Mouse (Mus musculus): ENCODE data around the gene Bbs1.
A peak's percentile ranks its signal among the peaks of the same experiment; 100 is the strongest.
"Not testable (repeated sequence)": the region's sequence is repeated elsewhere in the genome, so short reads cannot be mapped to it uniquely, and the experiment has no call there.

Bbs1 gene

DNA sequence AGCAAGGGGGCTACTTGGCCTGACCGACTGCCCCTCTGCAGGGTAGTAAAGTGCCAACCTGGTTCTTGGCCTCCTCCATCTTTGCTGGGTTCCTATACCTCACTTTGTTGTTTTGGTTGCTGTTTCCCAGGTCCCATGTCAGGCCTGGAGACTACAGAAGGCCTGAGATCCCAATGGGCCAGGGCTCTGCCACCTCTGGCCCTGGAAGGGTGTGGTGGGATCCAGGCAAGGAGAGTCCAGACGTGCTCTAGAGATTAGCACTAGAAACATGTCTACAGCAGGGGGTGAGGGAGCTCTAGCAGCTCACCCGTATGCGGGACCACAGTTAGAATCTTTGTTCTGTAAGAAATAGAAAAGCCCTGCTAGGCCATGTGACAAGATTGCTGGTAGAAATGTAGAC, 22.5 kb downstream of the Bbs1 start:
- DNase-seq (ENCODE audit: low spot score): no peak

- no peak for DNase-seq (ENCODE audit: low spot score)
Measured at GRCm38 (mm10) chr19:4879324-4879703, 27.1 kb downstream of the Bbs1 start.

DNA sequence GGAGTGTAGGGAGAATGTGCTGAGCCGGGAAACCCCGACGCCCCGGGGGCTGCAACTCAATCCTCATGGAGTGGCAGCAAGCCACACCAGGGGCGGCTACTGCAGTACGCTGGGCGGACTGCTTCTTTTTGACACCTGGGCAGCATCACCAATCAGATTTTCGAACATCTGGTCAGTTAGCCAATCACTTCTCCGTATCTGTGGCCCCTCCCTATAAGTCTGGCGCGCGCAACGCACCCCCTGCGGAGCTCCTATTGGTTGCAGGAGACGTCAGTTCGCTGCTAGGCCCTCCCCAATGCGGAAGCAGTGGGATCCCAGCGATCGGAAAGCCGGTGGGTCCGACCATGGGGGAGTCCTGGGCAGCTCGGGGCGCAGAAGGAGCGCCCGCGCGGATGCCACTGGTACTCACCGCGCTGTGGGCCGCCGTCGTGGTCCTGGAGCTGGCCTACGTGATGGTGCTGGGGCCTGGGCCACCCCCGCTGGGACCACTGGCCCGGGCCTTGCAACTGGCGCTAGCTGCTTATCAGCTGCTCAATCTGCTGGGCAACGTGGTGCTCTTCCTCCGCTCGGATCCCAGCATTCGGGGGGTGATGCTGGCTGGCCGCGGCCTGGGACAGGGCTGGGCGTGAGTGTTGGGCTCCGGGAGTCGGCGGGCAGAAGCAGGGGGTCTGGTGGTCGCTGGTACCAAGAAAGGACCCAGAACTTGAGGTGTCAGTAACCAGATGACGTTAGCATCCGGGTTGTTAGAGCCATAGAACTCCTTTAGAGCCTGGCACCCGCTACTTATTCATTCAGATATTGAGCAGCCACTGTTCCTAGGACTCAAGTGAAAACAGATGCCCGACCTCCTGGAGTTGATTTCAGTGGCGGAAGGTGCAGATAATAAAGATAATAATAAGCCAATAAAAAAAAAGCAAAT, 27.8 kb downstream of the Bbs1 start, which contains the start of gene Zdhhc24:
Gene Zdhhc24 (plus strand): TSS at position 264 of the 919 bp plus-strand sequence.
- DNase-seq (ENCODE audit: low spot score): peak; percentile 95

DNA sequence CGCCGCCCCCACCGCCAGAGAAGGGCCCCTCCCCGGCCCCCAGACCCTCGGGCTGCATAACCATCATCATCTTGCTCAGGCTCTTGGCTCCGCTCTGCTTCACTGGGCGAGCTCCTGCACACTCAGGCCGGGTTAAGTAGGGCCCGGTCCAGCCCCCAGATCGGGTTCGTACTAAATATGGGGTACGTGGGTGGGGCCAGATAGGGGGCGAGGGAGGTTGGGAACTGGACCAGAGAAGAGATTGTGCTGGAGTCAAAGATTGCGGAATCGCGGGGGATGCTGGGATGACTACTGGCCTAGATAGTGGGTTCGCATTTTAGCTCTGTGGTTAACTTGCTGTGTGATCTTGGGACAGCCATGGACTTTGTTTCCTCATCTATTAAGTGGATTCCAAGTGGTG, 28.6 kb downstream of the Bbs1 start, which contains the start of gene Actn3:
Gene Actn3 (minus strand): TSS at position 125 of the 400 bp plus-strand sequence.
- DNase-seq (ENCODE audit: low spot score): peak; percentile 28

DNA sequence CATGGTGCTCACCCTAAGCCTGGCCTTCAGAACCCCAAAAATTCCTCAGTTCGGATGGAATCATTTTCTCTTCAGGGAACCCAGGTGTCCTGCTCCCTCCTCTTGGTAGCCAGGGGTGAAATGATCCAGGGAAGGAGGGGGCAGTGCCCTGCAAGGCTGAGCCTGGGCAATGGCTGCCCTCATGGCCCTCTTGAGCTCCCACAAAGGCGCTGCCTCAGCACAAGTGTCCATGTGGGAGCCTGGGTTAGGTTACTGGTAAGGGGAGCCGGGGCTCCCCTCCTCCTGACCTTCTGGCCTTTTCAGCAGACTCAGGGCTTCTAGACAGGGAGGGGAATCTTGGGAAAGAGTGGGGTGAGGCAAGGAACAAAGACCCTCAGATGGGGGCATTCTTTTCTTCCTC, 29.7 kb downstream of the Bbs1 start:
- no peak for DNase-seq (ENCODE audit: low spot score)

DNA sequence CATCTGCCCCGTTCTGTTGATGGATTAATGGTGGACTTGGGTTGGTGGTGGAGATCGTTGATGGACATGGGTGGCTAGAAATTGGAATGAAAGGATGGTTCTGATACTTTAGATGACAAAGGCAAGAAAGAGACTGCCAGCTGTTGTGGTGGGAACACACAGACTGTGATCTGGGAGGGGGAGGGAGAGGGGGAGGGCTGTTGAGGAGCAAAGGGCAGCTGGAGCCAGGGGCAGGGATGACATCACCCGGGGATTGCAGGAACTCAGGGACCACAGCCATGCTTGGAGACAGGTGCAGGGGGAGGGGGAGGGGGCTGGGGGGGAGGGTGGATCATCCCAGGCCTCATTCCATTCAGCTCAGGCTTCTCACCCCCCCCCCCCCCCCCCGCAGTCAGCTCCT, 30.2 kb downstream of the Bbs1 start:
- DNase-seq (ENCODE audit: low spot score): no peak

- not testable (repeated sequence) for DNase-seq (ENCODE audit: low spot score)
Measured at GRCm38 (mm10) chr19:4874613-4875012, 31.8 kb downstream of the Bbs1 start.

DNA sequence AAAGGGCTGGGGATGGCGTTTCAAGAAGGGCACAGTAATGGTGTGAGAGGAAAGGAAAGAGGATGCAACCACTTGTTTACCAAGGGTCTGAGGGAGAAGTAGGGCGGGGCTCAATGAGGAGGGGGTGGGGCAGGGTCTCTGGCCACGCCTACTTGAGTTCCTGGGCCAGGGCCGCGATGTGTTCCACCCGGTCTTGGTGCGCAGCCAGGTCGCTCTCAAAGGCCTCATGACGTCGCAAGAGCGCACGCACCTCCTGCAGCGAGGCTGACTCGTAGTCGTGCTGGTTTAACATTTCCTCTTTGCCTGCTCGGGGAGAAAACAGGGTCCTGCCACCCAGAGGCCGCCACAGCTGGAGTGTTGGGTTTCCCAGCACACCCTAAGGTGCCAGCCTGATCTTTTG, 41.3 kb downstream of the Bbs1 start:
- peak; percentile 24 for DNase-seq (ENCODE audit: low spot score)

DNA sequence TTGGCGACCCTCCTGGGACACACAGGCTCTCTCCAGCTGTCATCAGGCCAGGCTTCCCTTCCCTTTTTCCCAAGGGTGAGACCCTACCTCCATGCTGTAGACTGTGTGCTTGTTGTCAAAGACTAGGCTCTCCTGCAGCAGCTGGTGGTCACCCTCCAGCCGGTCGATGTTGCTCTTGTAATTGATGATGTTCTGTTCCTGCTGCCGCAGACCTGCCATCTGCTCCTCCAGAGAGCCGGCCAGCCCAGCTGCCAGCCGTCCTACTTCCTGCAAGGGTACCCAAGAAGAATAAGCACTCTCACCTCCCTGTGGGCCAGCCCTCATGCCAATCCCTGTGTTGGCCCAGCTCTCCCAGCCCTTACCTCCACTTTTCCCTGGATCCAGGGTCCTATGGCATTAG, 43.4 kb downstream of the Bbs1 start:
- DNase-seq (ENCODE audit: low spot score): no peak

DNA sequence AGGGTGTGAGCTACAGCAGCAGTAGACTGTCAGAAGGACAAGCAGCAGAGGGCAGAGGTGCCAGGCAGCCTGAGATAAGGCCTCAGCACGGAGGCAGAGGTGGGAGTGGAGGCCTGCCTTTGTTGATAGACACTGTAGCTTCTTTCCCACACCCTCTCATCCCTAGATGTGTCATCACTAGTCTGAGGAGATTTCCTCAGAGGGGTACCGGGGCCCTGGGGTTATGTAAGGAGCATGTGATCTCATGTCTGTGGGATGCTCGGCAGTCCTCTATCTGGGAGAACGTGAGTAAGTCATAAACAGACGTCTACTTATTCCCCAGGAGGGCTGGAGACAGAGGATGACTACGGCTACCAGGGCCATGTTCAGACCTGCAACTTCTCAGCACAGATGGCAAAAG, 47.3 kb downstream of the Bbs1 start:
- no peak for DNase-seq (ENCODE audit: low spot score)

GRCm38 (mm10) chr19:4855951-4856350, 50.5 kb downstream of the Bbs1 start:
- no peak for DNase-seq (ENCODE audit: low spot score)

GRCm38 (mm10) chr19:4855470-4855820, 51.0 kb downstream of the Bbs1 start:
- DNase-seq (ENCODE audit: low spot score): no peak

- DNase-seq (ENCODE audit: low spot score): peak; percentile 88
Measured at GRCm38 (mm10) chr19:4854552-4855469, 51.6 kb downstream of the Bbs1 start, which contains the start of gene Ctsf. Gene Ctsf, plus strand, starts transcription at chr19:4855130.

DNA sequence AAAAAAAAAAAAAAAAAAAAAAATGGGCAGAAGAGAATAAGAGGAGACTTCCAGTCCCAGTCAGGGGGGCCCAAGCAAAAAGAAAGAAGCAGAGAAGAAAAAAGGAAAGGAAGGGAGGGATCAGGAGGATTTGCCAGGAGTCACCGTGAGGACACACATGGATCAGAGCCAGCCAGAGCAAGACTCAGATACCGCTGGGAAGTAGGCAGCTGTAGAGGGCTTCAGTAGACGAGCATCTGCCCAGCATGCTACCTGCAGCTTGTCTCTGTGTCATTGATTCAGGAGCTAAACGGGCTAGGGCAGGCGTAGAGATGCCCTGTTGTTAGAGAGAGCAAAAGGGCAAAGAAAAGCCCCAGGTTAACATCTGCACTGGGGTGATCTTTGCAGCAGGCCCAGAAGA, 56.1 kb downstream of the Bbs1 start:
- no peak for DNase-seq (ENCODE audit: low spot score)

- DNase-seq (ENCODE audit: low spot score): no peak
Measured at GRCm38 (mm10) chr19:4849800-4850199, 56.6 kb downstream of the Bbs1 start.

- no peak for DNase-seq (ENCODE audit: low spot score)
Measured at GRCm38 (mm10) chr19:4847490-4847889, 58.9 kb downstream of the Bbs1 start.

GRCm38 (mm10) chr19:4845846-4846245, 60.6 kb downstream of the Bbs1 start:
- no peak for DNase-seq (ENCODE audit: low spot score)

DNA sequence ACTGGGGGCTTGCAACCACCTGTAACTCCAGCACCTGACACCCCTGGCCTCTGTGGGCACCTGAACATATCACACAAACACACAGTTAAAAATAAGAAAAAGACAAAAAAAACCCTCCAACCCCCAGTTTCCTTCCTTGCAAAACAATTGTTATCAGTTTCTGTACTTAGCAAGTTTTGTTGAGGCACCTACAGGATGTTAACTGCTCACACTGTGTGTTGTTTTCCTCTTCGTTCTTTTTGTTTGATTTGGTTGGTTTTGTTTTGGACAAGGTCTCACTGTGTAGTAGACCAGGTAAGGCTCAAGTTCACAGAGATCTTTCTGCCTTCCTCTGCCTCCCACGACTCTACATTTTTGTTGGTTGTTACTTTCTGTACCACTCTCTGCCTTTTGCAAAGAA, 63.8 kb downstream of the Bbs1 start:
- no peak for DNase-seq (ENCODE audit: low spot score)

DNA sequence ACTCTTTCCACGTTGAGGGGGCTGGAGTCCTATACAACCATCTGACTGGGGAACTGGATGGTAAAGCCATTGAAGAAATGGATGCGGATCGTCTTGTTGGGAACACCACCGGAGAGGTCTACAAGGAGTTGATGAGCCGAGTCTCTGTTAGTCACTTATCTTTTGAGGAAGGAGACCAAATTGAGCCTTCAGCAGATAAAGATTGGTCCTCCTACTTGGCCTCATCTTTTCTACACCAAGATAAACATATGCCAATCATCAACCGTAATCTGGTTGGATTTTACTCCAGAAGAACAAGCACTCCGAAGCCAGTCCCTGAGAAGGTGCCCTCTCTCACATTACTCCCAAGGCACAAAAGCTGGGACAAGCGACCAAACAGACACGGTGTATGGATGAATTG, 65.6 kb downstream of the Bbs1 start:
- DNase-seq (ENCODE audit: low spot score): no peak

DNA sequence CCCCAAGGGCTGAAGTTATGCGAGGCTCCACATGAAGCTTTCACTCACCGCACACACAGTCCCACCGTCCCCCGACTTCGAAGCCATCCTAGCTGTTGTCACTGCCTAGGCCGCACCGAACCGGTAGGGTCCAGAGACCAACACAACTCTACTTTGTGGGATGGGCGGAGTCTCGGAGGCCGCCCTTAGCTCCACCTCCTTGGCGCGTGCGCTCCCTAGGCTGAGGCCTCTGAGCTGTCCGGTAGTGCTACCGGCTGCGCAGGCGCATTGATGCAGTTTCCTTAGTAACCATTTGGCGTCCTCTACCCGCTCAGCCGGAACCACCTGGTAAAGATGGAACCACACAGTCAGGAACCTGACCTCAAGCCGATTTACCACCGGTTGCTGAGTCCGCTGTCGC, 67.3 kb downstream of the Bbs1 start, which contains the start of the genes Ccs and Ccdc87:
Gene Ccs (minus strand): TSS at position 184 of the 400 bp plus-strand sequence.
Gene Ccdc87 (plus strand): TSS at position 218 of the 400 bp plus-strand sequence.
- peak; percentile 96 for DNase-seq (ENCODE audit: low spot score)

DNA sequence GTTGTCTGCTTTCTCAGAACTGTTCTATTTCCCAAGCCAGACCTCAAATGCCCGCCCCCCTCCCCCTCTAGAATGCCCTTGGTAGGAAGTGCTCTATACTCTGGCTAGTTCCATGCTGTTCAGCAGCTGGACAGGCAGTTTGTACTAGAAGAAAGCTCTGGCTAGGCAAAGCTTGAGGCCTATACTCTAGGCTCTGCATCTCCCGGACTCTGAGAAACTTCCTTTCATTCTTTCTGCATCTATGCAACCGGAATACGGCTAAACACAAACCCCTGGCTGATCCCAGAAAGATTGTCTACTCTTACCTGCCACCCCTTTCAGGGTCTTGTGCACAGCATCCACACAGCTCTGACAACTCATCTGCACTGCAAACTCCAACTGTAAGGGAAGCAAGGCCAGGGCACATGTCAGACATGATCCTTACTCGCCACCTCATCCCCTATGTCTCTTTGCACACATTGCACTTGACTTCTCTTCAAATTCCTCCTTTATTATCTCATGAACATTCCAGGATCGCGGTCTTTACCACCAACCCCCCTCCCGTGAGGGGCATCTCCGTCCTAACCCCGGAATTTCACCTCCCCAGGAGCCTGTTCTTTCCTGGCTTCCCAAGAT, 67.8 kb downstream of the Bbs1 start:
- DNase-seq (ENCODE audit: low spot score): no peak

- DNase-seq (ENCODE audit: low spot score): no peak
Measured at GRCm38 (mm10) chr19:4837049-4837448, 69.4 kb downstream of the Bbs1 start.
